Mouse (Mus musculus): Measurements from ENCODE around the gene Esyt1.

- no peak for TF ChIP-seq CTCF (IDR thresholded peaks at IDR 0.05; ENCODE audit: control insufficient read depth, insufficient read depth, low read length)
- TF ChIP-seq POLR2A (IDR thresholded peaks at IDR 0.05; ENCODE audit: borderline replicate concordance, control insufficient read depth, low read depth, low read length), result peak; percentile 51; the same call in 1 of the 2 replicates
Measured at GRCm38 (mm10) chr10:128524732-128525662, 674 bp downstream of the Esyt1 start.

Measured in bone marrow, adult 2 months (tissue).